9 mouse cellular contexts compared by ENCODE assay signal in genomic region chr11:61647956-61648748, GRCm38 (mm10). TPM values are rescaled to one million over a fixed set of nuclear protein-coding genes. Genes with fewer than 3 reads are reported as not detected.
A peak's percentile ranks its signal among the peaks of the same experiment; 100 is the strongest.
DNase-seq lines count a peak whose midpoint lies in the region; ATAC-seq lines count a peak whose summit lies in the region.
"Had no signal": no experiment of that assay in that cellular context is flagged by ENCODE, and none has a peak within 500 bp of the region (broad histone marks: within the 10 kb centered on the region; RNA-seq: fewer than 3 reads in every experiment).

No protein-coding gene starts in this region.

- peak; percentile 37; the same call in 1 of the 2 replicates for ATAC-seq in granulocyte monocyte progenitor cell, adult 5-6 weeks (replicated peaks; ENCODE audit: poor library complexity, severe bottlenecking)
- ATAC-seq in megakaryocyte-erythroid progenitor cell, adult 5-6 weeks (replicated peaks; ENCODE audit: low FRiP score, low TSS enrichment, poor library complexity, severe bottlenecking) = no peak

- peak; percentile 50 to 67 for DNase-seq in cerebellum, postnatal 25 days
- DNase-seq in cerebellum, adult 9-11 months = no peak
- peak; percentile 44 to 50 for DNase-seq in spleen, postnatal 36 days (ENCODE audit: low spot score in 2 of 2)
- DNase-seq in spleen, adult 12 weeks (ENCODE audit: low spot score) = no peak
- DNase-seq in embryo, embryonic 9.5 days (ENCODE audit: extremely low spot score) = no peak
- DNase-seq in embryo, embryonic 10 days (ENCODE audit: low spot score) = no peak

RNA-seq across cellular contexts. Expression of gene Grap, which starts 4.9 kb away (rescaled TPM):
- total RNA-seq in granulocyte monocyte progenitor cell, adult 5-6 weeks (2014; fragmentation: Nextera tagmentation) = 2.0 TPM in 1 of 2 replicates, not detected in the other
- total RNA-seq in granulocyte monocyte progenitor cell, adult 5-6 weeks (2017) = 0.30 and 0.31 TPM in 2 replicates
- 2.2 and 2.4 TPM in 2 replicates for total RNA-seq in megakaryocyte-erythroid progenitor cell, adult 5-6 weeks (2014; fragmentation: Nextera tagmentation)
- total RNA-seq in megakaryocyte-erythroid progenitor cell, adult 5-6 weeks (2017) = 1.3 TPM in 1 of 2 replicates, not detected in the other

RNA-seq across cellular contexts. Expression of gene Fam83g, which starts 35.7 kb away (rescaled TPM):
- not detected in 2 replicates for total RNA-seq in granulocyte monocyte progenitor cell, adult 5-6 weeks (2014; fragmentation: Nextera tagmentation)
- total RNA-seq in granulocyte monocyte progenitor cell, adult 5-6 weeks (2017) = not detected in 2 replicates
- total RNA-seq in megakaryocyte-erythroid progenitor cell, adult 5-6 weeks (2014; fragmentation: Nextera tagmentation) = not detected in 2 replicates
- not detected in 2 replicates for total RNA-seq in megakaryocyte-erythroid progenitor cell, adult 5-6 weeks (2017)
- total RNA-seq: left cerebral cortex, postnatal 25 days had no signal

Comparison
In these comparisons a context has a peak if more than half of its experiments do, and no peak if none do; other contexts are left out.
1. DNase-seq: peak in cerebellum, postnatal 25 days (2 of 2) and spleen, postnatal 36 days (2 of 2); none in cerebellum, adult 9-11 months (single experiment), spleen, adult 12 weeks (single experiment), embryo, embryonic 9.5 days (single experiment) and embryo, embryonic 10 days (single experiment).